Mouse (Mus musculus): ENCODE results near the gene Abhd14b.
A peak's percentile ranks its signal among the peaks of the same experiment; 100 is the strongest.

The Abhd14b gene

DNA sequence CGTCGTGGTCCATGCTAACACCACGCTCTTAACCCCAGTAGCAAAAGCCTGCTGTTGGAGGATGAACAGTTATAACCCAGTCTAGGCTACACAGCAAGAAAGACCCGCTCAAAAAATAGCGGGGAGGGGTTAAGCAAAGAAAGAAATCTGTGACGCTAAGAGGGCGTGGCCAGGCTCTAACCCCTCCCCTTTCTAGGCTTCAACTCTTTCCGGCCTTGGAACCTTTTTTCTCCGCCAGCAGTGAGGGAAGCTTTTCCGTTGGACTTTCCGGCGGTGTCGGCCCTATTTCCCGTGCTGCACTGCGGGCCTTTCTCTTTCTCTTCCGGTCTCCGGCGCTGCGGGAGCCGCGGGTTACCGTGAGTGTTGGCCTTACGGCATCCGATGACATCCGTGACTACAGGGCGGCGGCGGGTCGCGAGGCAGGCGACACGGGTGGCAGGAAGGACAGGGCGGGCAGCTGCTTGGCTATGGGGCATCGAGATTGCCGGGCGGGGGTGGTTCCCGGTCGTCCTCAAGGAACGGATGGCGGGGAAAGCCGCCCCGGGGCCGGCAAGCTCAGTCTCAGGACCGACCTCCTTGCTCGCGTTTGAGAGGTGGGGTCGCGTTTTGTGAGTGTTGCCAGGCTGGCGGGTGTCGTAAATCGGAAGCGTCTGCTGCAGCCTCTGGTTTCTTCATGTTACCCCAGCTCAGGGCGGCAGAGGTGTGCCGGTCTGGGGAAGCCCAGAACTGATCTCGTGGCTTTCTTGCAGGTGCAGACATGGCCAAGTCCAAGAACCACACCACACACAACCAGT is 17.8 kb upstream of the Abhd14b start, which contains the start of gene Rpl29:
Rpl29 (plus strand) TSS at position 234 of the 794 bp plus-strand sequence.
- peak; percentile 82 for DNase-seq (ENCODE audit: low spot score)

DNA sequence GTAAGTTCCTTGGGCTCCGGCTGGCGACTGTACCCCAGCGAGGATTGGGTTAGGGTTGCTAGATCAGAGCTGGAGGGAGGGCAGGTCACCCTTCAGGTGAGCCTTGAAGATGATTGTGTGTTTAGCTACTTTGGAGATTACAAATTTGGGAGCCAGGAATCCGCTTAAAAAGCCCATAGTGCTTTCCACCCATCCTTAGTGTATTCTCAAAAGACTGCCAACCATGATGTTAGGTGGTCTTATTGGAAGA is 17.3 kb upstream of the Abhd14b start:
- no peak for DNase-seq (ENCODE audit: low spot score)

DNA sequence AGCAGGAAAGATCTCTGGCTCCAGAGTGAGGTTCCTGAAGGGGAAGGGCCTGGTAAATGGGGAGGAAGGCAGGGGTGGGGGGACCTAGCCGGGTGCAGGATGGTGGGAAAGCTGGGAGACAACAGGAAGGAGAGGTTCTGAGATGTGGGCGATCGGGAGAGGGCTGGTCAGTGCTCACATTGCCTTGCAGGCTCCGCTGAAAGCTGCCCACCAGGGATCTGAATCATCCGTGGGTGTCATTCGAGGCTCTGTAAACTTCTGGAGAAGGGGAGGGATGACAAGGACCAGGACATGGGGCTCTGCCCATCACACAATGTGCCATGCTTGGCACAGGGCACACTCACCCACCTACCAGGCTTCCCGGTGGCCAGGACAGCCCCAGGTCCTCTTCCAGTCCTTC is 13.9 kb upstream of the Abhd14b start:
- DNase-seq (ENCODE audit: low spot score) = no peak

DNA sequence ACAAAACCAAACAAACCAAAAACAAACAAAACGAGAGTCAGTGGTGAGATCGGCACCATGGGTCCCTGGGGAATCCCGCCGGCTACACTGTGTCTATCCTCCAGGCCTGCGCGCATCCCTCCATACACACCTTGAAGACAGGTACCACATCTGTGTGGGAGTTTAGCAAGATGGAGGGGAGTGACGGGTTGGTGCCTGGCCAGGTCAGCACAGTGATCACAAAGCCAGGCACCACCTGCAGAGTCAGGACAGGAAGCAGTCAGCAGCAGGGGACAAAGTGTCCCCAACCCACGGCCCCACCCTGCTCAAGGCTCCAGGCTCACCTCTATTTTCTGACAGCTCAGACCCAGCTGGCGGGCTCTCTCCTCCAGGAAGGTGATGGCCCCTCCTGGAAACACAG is 10.7 kb upstream of the Abhd14b start:
- no peak for DNase-seq (ENCODE audit: low spot score)

DNA sequence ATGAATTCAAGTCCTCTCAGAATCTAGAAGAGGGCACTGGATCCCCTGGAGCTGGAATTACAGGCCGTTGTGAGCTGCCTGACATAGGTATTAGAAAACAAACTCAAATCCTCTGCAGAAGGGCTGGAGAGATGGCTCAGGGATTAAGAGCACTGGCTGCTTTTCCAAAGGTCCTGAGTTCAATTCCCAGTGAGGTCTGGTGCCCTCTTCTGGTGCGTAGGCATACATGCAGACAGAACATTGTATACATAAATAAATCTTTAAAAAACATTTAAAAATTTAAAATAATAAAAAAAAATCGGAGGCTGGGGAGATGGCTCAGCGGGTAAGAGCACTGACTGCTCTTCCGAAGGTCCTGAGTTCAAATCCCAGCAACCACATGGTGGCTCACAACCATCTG is 4.6 kb upstream of the Abhd14b start:
- no peak for DNase-seq (ENCODE audit: low spot score)

DNA sequence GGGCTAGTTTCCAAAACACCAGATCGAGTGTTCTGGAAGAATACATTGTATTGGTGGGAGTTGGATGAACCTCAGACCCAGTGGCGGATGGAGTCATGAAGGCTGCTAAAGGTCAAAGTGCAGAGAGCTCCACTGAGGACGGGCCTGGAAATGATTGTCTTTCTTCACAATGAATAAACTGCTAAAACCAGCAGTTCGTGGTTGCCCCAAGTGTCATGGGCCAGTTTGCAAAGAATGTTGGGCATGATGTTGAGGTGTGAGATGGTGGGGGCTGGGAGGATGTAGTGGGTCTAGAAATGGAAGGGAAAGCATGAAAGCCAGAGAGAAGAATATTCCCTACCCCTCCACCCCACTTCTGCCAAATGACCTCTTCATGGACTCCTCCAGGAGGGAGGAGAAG is 2.4 kb upstream of the Abhd14b start:
- no peak for DNase-seq (ENCODE audit: low spot score)

DNA sequence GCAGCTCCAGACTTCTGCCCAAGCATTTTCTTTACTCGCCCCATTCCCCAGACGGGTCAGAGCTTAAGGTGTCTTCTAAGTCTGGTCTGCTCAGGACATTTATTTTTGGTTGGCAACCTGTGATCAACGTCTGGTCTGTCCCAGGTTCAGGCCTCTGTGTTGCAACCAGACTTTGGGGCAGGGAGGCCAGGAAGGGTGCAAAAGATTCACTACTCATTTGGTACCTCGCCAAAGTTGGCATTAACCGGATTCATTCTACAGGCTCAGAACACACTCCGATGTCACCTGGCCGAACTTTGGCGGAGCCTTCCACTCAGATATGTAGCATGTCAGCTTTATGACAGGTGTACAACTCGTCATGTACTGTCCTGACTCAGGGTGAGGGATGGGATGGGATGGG is 692 bp downstream of the Abhd14b start:
- no peak for DNase-seq (ENCODE audit: low spot score)

DNA sequence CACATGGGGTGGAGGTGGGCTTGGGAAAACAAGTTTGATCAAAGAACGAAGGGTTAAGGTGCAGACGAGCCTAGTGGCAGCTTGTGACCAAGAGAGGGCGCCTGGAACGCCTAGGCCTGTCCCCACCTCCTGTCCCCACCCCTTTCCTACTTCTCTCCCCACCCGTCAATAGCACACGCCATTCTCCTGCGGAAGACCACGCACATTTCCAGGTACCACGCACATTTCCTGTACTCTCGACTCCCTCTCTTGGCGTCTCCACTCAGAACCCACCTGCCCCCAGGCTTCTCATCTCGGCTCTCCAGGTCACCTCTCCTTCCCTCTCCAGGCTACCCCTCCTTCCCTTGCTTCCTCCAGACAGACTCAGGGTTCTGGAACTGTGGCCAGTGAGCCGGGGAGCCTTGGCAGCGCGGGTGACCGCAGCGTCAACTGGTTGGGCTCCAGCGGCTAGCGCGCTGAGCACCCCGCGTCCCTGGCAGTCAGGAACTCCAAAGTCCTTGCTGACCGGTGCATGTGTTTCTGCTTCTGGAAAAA is 1.3 kb downstream of the Abhd14b start:
- no peak for DNase-seq (ENCODE audit: low spot score)

DNA sequence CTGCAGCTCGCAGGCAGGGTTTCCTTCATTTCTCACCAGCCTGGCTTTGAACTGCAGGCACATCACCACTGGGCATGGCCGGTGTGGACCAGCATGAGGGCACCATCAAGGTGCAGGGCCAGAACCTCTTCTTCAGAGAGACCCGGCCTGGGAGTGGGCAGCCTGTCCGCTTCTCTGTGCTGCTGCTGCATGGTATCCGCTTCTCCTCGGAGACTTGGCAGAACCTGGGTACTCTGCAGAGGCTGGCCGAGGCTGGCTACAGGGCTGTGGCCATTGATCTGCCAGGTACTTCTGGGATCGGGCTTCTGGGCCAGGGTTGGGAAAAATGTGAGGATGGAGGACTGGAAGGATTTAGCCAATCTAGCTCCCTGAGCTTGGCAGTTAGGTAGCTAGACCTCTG is 2.7 kb downstream of the Abhd14b start:
- no peak for DNase-seq (ENCODE audit: low spot score)

DNA sequence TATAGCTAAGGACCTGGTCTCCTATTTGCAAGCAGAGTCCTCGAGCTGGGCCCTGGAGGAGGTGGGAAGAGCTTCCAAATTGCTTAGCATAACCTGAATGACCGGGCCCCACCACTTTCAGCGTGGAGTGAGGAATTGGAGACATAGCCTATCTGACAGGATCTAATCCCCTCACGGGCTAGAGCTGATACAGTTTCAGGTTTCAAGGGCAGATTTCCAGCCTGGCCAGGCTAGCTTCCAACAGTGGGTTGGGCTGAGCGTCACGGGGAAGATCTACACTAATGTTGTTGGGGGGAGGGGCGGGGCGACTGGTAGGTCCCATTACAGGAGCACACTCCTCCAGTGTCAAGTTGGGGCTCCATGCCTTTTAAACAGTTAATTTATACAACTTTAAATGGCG is 3.4 kb downstream of the Abhd14b start:
- no peak for DNase-seq (ENCODE audit: low spot score)

DNA sequence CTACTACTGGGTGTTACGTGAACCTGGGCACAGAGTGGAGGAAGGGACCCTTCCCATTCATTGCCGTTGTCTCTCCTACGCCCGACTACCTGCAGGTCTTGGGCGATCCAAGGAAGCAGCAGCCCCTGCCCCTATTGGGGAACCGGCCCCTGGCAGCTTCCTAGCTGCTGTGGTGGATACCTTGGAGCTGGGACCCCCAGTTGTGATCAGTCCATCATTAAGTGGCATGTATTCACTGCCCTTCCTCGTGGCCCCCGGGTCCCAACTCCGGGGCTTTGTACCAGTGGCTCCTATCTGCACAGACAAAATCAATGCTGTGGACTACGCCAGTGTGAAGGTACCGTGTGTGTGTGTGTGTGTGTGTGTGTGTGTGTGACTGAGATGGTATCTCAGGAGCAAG is 4.0 kb downstream of the Abhd14b start:
- no peak for DNase-seq (ENCODE audit: low spot score)

DNA sequence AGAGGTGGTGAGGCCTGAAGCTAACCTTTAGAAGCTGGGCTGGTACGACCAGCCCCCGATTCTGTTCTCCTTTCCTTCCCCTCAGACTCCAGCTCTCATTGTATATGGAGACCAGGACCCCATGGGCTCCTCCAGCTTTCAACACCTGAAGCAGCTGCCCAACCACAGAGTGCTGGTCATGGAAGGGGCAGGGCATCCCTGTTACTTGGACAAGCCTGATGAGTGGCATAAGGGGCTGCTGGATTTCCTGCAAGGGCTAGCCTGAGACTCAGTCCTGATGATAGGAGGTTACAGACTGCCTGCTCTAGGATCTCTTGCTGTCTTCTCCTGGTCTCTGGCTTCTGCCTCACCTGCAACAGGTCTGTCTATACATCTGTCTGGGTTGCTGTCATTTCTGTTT is 4.6 kb downstream of the Abhd14b start:
- no peak for DNase-seq (ENCODE audit: low spot score)

DNA sequence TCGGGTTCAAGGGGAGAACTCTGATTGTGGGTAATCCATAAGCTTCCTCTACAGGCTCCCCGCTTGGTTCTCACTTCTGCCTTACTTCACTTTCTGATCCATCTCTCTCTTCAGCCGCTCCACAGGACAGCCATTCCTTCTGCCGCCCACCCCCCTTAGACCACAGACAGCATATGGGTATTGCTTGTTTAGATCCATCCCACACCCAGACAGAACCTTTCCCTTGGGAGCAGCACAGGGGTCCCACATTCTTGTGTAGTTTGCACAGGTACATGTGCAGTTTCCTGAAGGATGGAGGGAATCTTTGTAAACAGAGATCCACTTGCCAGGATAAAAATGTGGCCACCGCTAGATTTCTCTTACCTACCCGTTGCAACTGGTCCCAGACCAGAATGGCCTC is 5.1 kb downstream of the Abhd14b start:
- DNase-seq (ENCODE audit: low spot score) = no peak

DNA sequence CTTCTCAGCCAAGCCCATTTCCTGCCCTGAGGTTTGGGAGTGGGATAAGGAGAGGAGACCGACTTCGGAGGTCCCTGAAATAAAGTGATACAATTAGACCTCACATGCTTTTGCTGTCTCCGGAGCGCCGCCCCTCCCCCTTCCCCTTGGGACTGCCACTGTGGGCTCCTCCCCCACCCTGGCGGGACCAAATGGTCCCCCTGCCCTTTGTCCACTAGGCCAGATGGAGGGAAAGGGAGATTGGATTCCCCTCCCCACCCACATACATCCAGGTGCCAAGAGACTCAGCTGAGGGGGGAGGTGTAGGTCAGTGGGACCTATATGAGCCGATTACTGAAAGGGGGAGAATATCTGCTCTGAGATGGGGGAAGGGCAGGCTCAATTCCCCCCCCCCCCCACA is 5.6 kb downstream of the Abhd14b start:
- DNase-seq (ENCODE audit: low spot score) = no peak

DNA sequence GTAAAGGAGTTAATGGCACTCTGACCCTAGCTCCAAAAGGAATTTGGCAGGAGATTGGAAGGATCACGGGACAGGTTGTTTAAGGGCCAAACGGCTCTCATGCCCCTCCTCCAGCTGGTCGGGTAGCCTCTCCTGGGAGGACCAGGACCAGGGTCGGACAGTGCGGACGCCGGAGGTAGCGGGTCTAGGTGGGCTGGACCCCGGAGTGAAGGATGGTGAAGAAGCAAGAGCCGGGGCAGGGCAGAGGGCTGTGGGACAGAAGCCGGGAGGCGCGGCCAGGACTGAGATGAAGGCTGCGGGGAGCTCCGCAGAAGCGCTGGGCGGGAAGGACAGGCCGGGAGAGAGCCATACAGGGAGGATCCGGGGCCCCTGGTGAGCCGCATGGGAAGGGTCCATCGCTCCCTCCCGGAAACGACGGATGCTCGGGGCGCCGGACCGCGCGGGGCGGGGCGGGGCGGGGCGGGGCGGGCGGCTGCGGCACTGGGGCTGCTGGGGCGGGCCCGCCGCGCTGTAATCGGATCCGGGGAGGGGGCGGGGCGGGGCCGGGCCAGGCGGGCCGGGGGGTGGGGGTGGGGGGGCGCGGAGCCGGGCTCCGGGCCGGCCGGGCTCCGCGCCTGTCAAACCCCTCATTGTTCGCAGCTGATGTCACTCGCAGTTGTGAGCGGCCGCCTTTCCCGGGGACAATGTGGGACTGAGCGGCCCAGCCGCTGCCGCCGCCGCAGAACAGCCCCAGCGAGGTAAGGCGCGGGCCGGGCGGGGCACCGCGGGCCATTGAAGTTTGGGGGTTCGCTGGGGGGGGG is 6.2 kb downstream of the Abhd14b start, which contains the start of gene Pcbp4:
Pcbp4 (plus strand) TSS at position 21 of the 800 bp plus-strand sequence.
- DNase-seq (ENCODE audit: low spot score) = no peak

DNA sequence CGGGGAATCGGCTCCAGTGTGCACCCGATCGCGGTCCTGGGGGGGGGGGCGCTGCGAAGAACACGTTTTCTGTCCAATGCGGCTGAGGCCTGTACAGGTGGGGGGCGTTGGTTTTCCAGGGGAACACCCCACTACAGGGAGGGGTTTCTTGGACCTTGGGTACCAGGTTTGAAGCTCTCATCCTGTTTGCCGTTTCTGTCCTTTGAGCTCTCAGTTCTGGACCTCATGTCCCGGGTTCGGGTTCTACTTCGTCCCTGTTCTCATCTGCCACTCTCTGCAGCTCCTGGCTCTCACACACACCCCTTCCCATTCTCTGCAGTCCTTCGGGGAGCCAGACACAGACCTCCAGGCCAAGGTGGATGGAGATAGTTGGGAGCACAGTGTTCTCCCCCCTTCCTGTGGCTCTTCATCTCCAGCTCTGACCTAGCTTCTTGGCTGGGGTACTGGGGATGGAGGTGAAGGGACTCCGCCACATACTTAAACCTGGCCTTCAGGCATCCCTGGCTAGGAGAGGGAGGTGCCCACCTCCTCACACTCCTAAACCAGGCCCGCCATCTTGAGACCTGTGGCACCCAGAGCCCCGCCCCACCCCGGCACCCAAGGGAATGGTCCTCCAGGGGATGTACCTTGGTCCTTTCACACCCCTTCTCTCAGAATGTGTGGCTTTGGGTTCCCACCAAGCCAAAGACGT is 7.0 kb downstream of the Abhd14b start:
- DNase-seq (ENCODE audit: low spot score) = no peak

DNA sequence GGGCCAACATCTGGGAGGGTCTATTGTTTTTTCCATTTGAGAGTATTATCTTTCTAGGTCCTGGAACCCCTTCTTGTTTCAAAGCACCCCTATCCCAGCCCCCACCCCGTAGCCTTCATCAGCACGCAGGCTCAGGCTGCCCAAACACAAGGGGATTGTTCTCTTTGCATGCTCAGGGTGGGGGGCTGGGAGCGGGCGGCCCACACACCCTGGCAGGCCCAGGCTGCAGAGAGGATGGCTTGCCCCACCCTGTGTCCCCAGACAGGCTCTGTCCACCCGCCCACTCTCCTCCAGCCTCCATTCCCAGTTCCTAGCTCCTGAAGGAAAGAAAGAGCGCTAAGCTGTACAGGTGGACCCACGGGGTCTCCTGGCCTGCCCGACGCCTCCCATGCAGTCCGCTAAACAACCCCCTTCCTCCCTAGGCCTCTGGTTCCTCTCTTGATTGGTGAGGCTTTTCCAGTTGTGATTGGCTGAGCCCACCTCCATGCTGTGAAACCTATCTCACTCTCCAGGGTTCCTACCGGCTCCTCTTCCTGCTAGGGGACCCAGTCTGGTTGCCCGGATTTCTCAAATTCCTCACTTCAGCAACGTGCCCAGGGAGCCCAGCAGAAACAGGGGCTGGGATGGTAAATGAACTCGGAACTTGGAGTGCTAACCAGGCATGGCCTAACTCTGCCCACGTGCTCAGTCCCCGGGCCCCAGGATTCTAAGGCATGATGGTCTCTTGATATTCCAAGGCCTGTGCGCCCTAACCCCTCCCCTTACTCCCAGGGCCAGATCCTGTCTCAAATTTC is 7.8 kb downstream of the Abhd14b start:
- DNase-seq (ENCODE audit: low spot score) = no peak

DNA sequence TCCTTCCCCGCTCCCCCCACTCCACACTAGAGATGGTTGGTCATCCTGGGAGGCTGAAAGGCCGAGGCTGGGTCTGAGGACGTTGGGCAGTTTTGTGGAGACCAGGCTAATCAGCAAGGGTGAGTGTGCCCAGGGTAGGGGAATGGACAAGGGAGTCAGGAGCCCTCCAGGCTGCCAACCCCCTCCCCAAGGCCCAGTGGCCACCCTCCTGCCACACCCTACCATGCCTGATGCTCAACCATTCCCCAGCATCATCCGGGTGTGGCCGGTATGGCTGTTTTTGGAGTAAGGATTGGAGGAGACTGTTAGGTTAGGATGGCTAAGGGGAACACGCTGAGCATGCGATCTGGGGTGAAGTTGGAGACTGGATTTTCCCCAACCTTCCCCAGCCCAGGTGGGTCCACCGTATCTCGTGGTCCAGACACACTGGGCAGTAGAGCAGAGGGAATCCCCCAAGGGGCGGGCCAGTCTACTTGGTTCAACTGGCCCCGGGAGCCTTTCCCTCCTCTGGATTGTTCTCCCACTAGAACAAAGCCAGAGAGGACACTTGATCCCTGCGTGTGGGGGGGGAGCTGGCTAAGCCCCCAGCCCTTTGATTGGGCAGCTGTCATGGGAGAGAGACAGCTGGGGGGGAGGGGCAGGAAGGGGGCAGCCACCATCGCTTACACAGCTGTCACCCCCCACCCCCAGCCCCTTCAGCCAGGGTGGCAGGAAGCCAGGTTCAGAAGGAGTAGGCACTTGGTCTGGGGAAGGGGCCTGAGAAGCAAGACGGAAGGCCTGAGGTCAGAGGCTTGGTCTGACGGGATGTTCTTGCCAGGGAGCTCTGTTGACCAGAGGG is 9.3 kb downstream of the Abhd14b start:
- no peak for DNase-seq (ENCODE audit: low spot score)

DNA sequence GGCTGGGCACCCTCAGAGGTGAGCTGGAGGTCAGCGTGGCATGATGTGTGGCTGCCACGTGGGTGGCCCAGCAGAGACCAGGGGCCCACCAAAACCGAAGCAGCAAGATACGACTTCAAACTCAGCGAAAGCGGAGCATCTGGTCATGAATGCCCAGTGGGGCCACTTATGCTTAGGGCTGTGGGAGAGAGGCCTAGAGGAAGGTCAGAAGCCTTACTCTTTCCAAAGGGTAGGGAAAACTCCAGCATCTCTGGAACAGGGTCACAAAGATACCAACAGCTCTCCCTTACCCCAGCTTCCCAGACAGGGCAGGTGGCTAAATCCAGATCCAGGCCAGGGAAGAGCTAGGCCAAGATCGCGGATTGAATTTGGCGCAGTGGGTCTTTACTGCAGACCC is 9.9 kb downstream of the Abhd14b start:
- no peak for DNase-seq (ENCODE audit: low spot score)

DNA sequence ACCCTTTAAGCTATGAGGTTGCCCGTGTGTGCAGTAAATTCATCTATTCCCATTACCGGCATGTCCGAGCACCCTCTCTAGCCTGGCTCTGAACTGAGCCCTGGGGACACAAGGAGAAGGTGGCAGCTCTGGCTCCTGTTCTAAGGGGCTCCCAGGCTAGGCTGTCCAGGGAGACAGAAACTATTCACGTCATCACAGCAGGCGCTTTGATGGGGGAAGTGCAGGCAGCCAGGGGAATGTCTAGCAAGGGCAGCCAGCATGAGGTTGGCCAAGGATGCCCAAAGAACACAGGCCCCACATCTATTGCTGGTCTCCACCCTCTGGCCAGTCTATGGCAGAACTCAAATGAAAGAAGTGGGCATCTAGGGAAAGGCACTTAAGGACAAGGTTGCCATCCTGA is 10.7 kb downstream of the Abhd14b start:
- no peak for DNase-seq (ENCODE audit: low spot score)

DNA sequence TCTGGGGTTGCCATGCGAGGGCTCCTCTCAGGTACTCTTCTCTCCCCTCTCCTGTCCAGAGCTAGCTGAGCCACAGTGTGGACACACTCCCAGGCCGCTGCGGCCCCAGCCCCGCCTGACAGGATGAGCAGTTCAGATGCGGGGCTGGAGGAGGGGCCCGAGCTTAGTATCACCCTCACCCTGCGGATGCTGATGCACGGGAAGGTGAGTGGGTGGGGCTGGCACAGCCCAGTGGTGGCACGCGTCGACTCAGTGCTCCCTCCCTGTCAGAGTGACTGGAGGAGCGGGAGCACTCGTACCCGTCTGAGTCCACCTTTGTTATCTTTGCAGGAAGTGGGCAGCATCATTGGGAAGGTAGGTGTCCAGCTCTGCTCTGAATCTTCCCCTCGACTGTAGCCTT is 12.7 kb downstream of the Abhd14b start:
- DNase-seq (ENCODE audit: low spot score) = no peak

All from spleen, adult 12 weeks (tissue).